In genomic region chr8:21093106-21093505, GRCm38 (mm10) we compare ENCODE assay signal across 11 mouse cellular contexts. TPM values are rescaled to one million over a fixed set of nuclear protein-coding genes. Genes with fewer than 3 reads are reported as not detected.
DNase-seq lines count a peak whose midpoint lies in the region; ATAC-seq and TF ChIP-seq lines count a peak whose summit lies in the region.
"Had no signal": no experiment of that assay in that cellular context is flagged by ENCODE, and none has a peak within 500 bp of the region (broad histone marks: within the 10 kb centered on the region; RNA-seq: fewer than 3 reads in every experiment).

No protein-coding gene starts in this region.

- peak; percentile 38 to 55 (median 49) for TF ChIP-seq CTCF in MEL (IDR thresholded peaks at IDR 0.05 in 2 of 3, conservative IDR thresholded peaks at IDR 0.05 in 1 of 3; ENCODE audit: control insufficient read depth in 1 of 3, insufficient read depth in 1 of 3, low read depth in 2 of 3, low read length in 3 of 3, poor library complexity in 1 of 3, severe bottlenecking in 1 of 3)

- no peak for TF ChIP-seq EP300 in MEL (IDR thresholded peaks at IDR 0.05; ENCODE audit: low read depth in 1 of 2, low read length in 2 of 2)

- no peaks in the 10 kb centered on the region for H3K4me1 ChIP-seq in MEL (ENCODE audit: control insufficient read depth in 1 of 2, insufficient read depth in 2 of 2, low read length in 2 of 2)
- H3K4me1 ChIP-seq in hindbrain, embryonic 13.5 days (replicated peaks), result no peaks in the 10 kb centered on the region
- H3K4me1 ChIP-seq: forebrain, embryonic 12.5 days; heart, embryonic 13.5 days; lung, embryonic 15.5 days had no signal

- H3K9ac ChIP-seq in MEL (ENCODE audit: control insufficient read depth, low read depth, low read length, poor library complexity, severe bottlenecking), result no peak overlapping the region
- H3K9ac ChIP-seq in hindbrain, embryonic 13.5 days, result no peak overlapping the region
- H3K9ac ChIP-seq: forebrain, embryonic 12.5 days; heart, embryonic 13.5 days; lung, embryonic 15.5 days had no signal

- no peak overlapping the region for H3K4me2 ChIP-seq in hindbrain, embryonic 13.5 days
- H3K4me2 ChIP-seq: forebrain, embryonic 12.5 days; heart, embryonic 13.5 days; lung, embryonic 15.5 days had no signal

- no peaks in the 10 kb centered on the region for H3K9me3 ChIP-seq in MEL (replicated peaks; ENCODE audit: insufficient read depth, low read length)
- peaks cover 7% of the 10 kb centered on the region; the same call in 1 of the 2 replicates for H3K9me3 ChIP-seq in hindbrain, embryonic 13.5 days
- H3K9me3 ChIP-seq: heart, embryonic 13.5 days; lung, embryonic 15.5 days had no signal

- H3K79me2 ChIP-seq in MEL (ENCODE audit: control insufficient read depth, insufficient read depth, low read length, poor library complexity), result no peaks in the 10 kb centered on the region

- TF ChIP-seq RAD21 in MEL (IDR thresholded peaks at IDR 0.05; ENCODE audit: low read depth, low read length), result peak; percentile 12

- no peak for ATAC-seq in hindbrain, embryonic 13.5 days (ENCODE audit: low FRiP score)

- no peaks in the 10 kb centered on the region for H3K27me3 ChIP-seq in MEL (ENCODE audit: control insufficient read depth in 1 of 2, insufficient read depth in 2 of 2, low read length in 2 of 2)
- H3K27me3 ChIP-seq in hindbrain, embryonic 13.5 days, result no peaks in the 10 kb centered on the region
- H3K27me3 ChIP-seq: forebrain, embryonic 12.5 days; heart, embryonic 13.5 days; lung, embryonic 15.5 days had no signal

- DNase-seq in kidney, postnatal 10 days, result peak; percentile 7
- DNase-seq in kidney, adult 11 months, result no peak
- DNase-seq in A20 (ENCODE audit: low read depth, low spot score), result peak; percentile 4
- DNase-seq in MEL (ENCODE audit: low read depth, low spot score), result peak; percentile 50
- DNase-seq in c-Kit-positive CD71-positive TER-119-negative erythroid progenitor cells, embryonic 14.5 days (ENCODE audit: low read depth), result peak; percentile 9
- no peak for DNase-seq in frontal cortex, postnatal 14 days (ENCODE audit: low spot score in 2 of 2)
- DNase-seq in B cell, adult 2 months, result no peak

- no peak for TF ChIP-seq POLR2A in MEL (IDR thresholded peaks at IDR 0.05; ENCODE audit: control insufficient read depth in 1 of 2, insufficient read depth in 1 of 2, low read depth in 1 of 2, low read length in 2 of 2, poor library complexity in 1 of 2)

- no peak overlapping the region for H3K27ac ChIP-seq in MEL (ENCODE audit: control insufficient read depth, low read depth, low read length)
- no peak overlapping the region for H3K27ac ChIP-seq in hindbrain, embryonic 13.5 days
- H3K27ac ChIP-seq: forebrain, embryonic 12.5 days; heart, embryonic 13.5 days; lung, embryonic 15.5 days had no signal

- no peak overlapping the region for H3K4me3 ChIP-seq in MEL (ENCODE audit: control insufficient read depth in 1 of 2, insufficient read depth in 1 of 2, low read depth in 2 of 2, low read length in 2 of 2)
- H3K4me3 ChIP-seq in hindbrain, embryonic 13.5 days, result no peak overlapping the region
- H3K4me3 ChIP-seq: forebrain, embryonic 12.5 days; heart, embryonic 13.5 days; lung, embryonic 15.5 days had no signal

- WGBS in hindbrain, embryonic 13.5 days, result 48% methylated on average over 4 of the region's 4 CpGs

- H3K36me3 ChIP-seq in MEL (ENCODE audit: control insufficient read depth in 1 of 2, insufficient read depth in 2 of 2, low read length in 2 of 2), result no peaks in the 10 kb centered on the region
- no peaks in the 10 kb centered on the region for H3K36me3 ChIP-seq in hindbrain, embryonic 13.5 days
- H3K36me3 ChIP-seq: forebrain, embryonic 12.5 days; heart, embryonic 13.5 days; lung, embryonic 15.5 days had no signal

TF ChIP-seq in MEL, 35 proteins besides CTCF, POLR2A, EP300 and RAD21:
- no peak for TF ChIP-seq KAT2A (conservative IDR thresholded peaks at IDR 0.05; ENCODE audit: low read depth, low read length)
- peak; percentile 50 for TF ChIP-seq SMC3 (IDR thresholded peaks at IDR 0.05; ENCODE audit: low read depth, low read length)
- no peak for TF ChIP-seq USF1 (IDR thresholded peaks at IDR 0.05; ENCODE audit: low read depth, low read length)
- TF ChIP-seq MYB (IDR thresholded peaks at IDR 0.05; ENCODE audit: low read depth, low read length), result no peak

RNA-seq across cellular contexts. Expression of gene Gm14851, which starts 2.7 kb away (rescaled TPM):
- not detected in 2 replicates for total RNA-seq in MEL (2012; rRNA removed)
- not detected for polyA plus RNA-seq in MEL (2012; ENCODE audit: insufficient read depth in 1 of 2, insufficient read length in 2 of 2, low read depth in 1 of 2, low replicate concordance in 2 of 2, missing spikeins in 1 of 2)
- polyA plus RNA-seq in hindbrain, embryonic 13.5 days (2015; fragmentation: Nextera tagmentation; extraction: Ambion mirVana), result not detected in 2 replicates
- polyA plus RNA-seq: forebrain, embryonic 12.5 days; heart, embryonic 13.5 days; lung, embryonic 15.5 days had no signal

RNA-seq across cellular contexts. Expression of gene Defa25, which starts 8.9 kb away (rescaled TPM):
- total RNA-seq in MEL (2012; rRNA removed), result not detected in 2 replicates
- polyA plus RNA-seq in MEL (2012; ENCODE audit: insufficient read depth in 1 of 2, insufficient read length in 2 of 2, low read depth in 1 of 2, low replicate concordance in 2 of 2, missing spikeins in 1 of 2), result not detected
- not detected in 2 replicates for polyA plus RNA-seq in hindbrain, embryonic 13.5 days (2015; fragmentation: Nextera tagmentation; extraction: Ambion mirVana)
- polyA plus RNA-seq: forebrain, embryonic 12.5 days; heart, embryonic 13.5 days; lung, embryonic 15.5 days had no signal

RNA-seq across cellular contexts. Expression of gene Defa35, which starts 28.3 kb away (rescaled TPM):
- total RNA-seq in MEL (2012; rRNA removed), result not detected in 2 replicates
- polyA plus RNA-seq in MEL (2012; ENCODE audit: insufficient read depth in 1 of 2, insufficient read length in 2 of 2, low read depth in 1 of 2, low replicate concordance in 2 of 2, missing spikeins in 1 of 2), result not detected
- not detected in 2 replicates for polyA plus RNA-seq in hindbrain, embryonic 13.5 days (2015; fragmentation: Nextera tagmentation; extraction: Ambion mirVana)
- polyA plus RNA-seq: forebrain, embryonic 12.5 days; heart, embryonic 13.5 days; lung, embryonic 15.5 days had no signal

RNA-seq across cellular contexts. Expression of gene Defa23, which starts 38.3 kb away (rescaled TPM):
- not detected in 2 replicates for total RNA-seq in MEL (2012; rRNA removed)
- polyA plus RNA-seq in MEL (2012; ENCODE audit: insufficient read depth in 1 of 2, insufficient read length in 2 of 2, low read depth in 1 of 2, low replicate concordance in 2 of 2, missing spikeins in 1 of 2), result not detected
- polyA plus RNA-seq in hindbrain, embryonic 13.5 days (2015; fragmentation: Nextera tagmentation; extraction: Ambion mirVana), result not detected in 2 replicates
- polyA plus RNA-seq: forebrain, embryonic 12.5 days; heart, embryonic 13.5 days; lung, embryonic 15.5 days had no signal

RNA-seq across cellular contexts. Expression of gene Defa30, which starts 41.3 kb away (rescaled TPM):
- total RNA-seq in MEL (2012; rRNA removed), result not detected in 2 replicates
- not detected for polyA plus RNA-seq in MEL (2012; ENCODE audit: insufficient read depth in 1 of 2, insufficient read length in 2 of 2, low read depth in 1 of 2, low replicate concordance in 2 of 2, missing spikeins in 1 of 2)
- not detected in 2 replicates for polyA plus RNA-seq in hindbrain, embryonic 13.5 days (2015; fragmentation: Nextera tagmentation; extraction: Ambion mirVana)
- polyA plus RNA-seq: forebrain, embryonic 12.5 days; heart, embryonic 13.5 days; lung, embryonic 15.5 days had no signal

Comparison
In these comparisons a context has a peak if more than half of its experiments do, and no peak if none do; other contexts are left out.
1. DNase-seq: peak in kidney, postnatal 10 days (single experiment), A20 (single experiment), MEL (single experiment) and c-Kit-positive CD71-positive TER-119-negative erythroid progenitor cells, embryonic 14.5 days (single experiment); none in kidney, adult 11 months (single experiment), frontal cortex, postnatal 14 days (0 of 2) and B cell, adult 2 months (0 of 2).